ENCODE assay signal across 23 mouse cellular contexts in genomic region chr11:39298782-39299181, GRCm38 (mm10).
"Had no signal": no experiment of that assay in that cellular context is flagged by ENCODE, and none has a peak within 500 bp of the region (broad histone marks: within the 10 kb centered on the region; RNA-seq: fewer than 3 reads in every experiment).

No protein-coding gene starts in this region.

- H3K4me3 ChIP-seq: intestine, embryonic 15.5 days; kidney, embryonic 15.5 days; limb, embryonic 10.5 days; limb, embryonic 13.5 days; liver, embryonic 12.5 days; liver, embryonic 15.5 days; lung, embryonic 15.5 days; megakaryocyte, embryonic 14.5 days; midbrain, embryonic 10.5 days; myocyte; stomach, embryonic 15.5 days had no signal

- H3K27ac ChIP-seq: intestine, embryonic 15.5 days; kidney, embryonic 15.5 days; limb, embryonic 10.5 days; limb, embryonic 13.5 days; liver, embryonic 12.5 days; liver, embryonic 15.5 days; lung, embryonic 15.5 days; midbrain, embryonic 10.5 days; stomach, embryonic 15.5 days had no signal

- H3K9me3 ChIP-seq: intestine, embryonic 15.5 days; kidney, embryonic 15.5 days; limb, embryonic 10.5 days; limb, embryonic 13.5 days; liver, embryonic 12.5 days; liver, embryonic 15.5 days; lung, embryonic 15.5 days; megakaryocyte, embryonic 14.5 days; midbrain, embryonic 10.5 days; stomach, embryonic 15.5 days had no signal

- H3K9ac ChIP-seq: intestine, embryonic 15.5 days; kidney, embryonic 15.5 days; limb, embryonic 13.5 days; liver, embryonic 12.5 days; liver, embryonic 15.5 days; lung, embryonic 15.5 days; stomach, embryonic 15.5 days had no signal

- DNase-seq: kidney, adult 11 months; kidney, adult 8-10 months; kidney, postnatal 10 days; kidney, postnatal 36 days; layer of hippocampus, postnatal 36 days; liver; lung, adult 18-20 months; lung, postnatal 10 days; lung, postnatal 36 days; right cerebral cortex, postnatal 25 days; spleen, adult 18-20 months; thymus, postnatal 25 days had no signal

- ATAC-seq: intestine, embryonic 15.5 days; liver, embryonic 12.5 days had no signal

- H3K4me1 ChIP-seq: intestine, embryonic 15.5 days; kidney, embryonic 15.5 days; limb, embryonic 10.5 days; limb, embryonic 13.5 days; liver, embryonic 12.5 days; liver, embryonic 15.5 days; lung, embryonic 15.5 days; megakaryocyte, embryonic 14.5 days; midbrain, embryonic 10.5 days; stomach, embryonic 15.5 days had no signal

- H3K36me3 ChIP-seq: intestine, embryonic 15.5 days; kidney, embryonic 15.5 days; limb, embryonic 10.5 days; limb, embryonic 13.5 days; liver, embryonic 12.5 days; liver, embryonic 15.5 days; lung, embryonic 15.5 days; midbrain, embryonic 10.5 days; stomach, embryonic 15.5 days had no signal

- H3K27me3 ChIP-seq: intestine, embryonic 15.5 days; kidney, embryonic 15.5 days; limb, embryonic 13.5 days; liver, embryonic 12.5 days; liver, embryonic 15.5 days; lung, embryonic 15.5 days; megakaryocyte, embryonic 14.5 days; stomach, embryonic 15.5 days had no signal

- H3K4me2 ChIP-seq: intestine, embryonic 15.5 days; kidney, embryonic 15.5 days; limb, embryonic 13.5 days; liver, embryonic 12.5 days; liver, embryonic 15.5 days; lung, embryonic 15.5 days; stomach, embryonic 15.5 days had no signal
